10 mouse cellular contexts compared by ENCODE assay signal in the genomic region with DNA sequence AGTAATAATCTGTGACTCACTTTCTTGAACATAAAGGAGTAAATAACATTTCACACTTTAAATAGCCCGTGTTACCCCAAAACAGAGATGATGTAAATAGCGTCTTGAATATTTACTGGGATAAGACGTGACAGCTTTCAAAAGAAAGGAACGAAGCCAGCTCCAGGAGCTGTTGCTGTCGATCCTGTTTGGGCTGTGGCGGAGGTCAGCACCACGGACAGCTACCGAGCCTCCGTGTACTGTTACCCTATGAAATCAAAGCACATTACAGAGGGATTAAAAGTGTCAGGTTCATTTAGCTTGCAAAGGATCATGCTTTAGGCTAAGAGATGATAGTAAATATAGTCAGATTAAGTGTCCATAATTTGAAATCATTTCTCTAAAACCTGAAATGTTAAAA.
A peak's percentile ranks its signal among the peaks of the same experiment; 100 is the strongest.
DNase-seq lines count a peak whose midpoint lies in the region; ATAC-seq and TF ChIP-seq lines count a peak whose summit lies in the region.
"Had no signal": no experiment of that assay in that cellular context is flagged by ENCODE, and none has a peak within 500 bp of the region (broad histone marks: within the 10 kb centered on the region; RNA-seq: fewer than 3 reads in every experiment).

No protein-coding gene starts in this region.

- no peaks in the 10 kb centered on the region for H3K27me3 ChIP-seq in forebrain, embryonic 10.5 days (ENCODE audit: poor library complexity, severe bottlenecking)
- no peaks in the 10 kb centered on the region for H3K27me3 ChIP-seq in forebrain, embryonic 12.5 days
- H3K27me3 ChIP-seq in neural tube, embryonic 11.5 days (ENCODE audit: control insufficient read depth, insufficient read depth, low read length): no peaks in the 10 kb centered on the region

- no peaks in the 10 kb centered on the region for H3K36me3 ChIP-seq in forebrain, embryonic 10.5 days (replicated peaks)
- H3K36me3 ChIP-seq in forebrain, embryonic 12.5 days (replicated peaks): no peaks in the 10 kb centered on the region
- no peaks in the 10 kb centered on the region for H3K36me3 ChIP-seq in neural tube, embryonic 11.5 days (ENCODE audit: control insufficient read depth, insufficient read depth, low read length)
- H3K36me3 ChIP-seq: heart, embryonic 10.5 days had no signal

- DNase-seq in forebrain, embryonic 10.5 days (ENCODE audit: extremely low spot score, low spot score): peak; percentile 48
- peak; percentile 49 for DNase-seq in lung, postnatal 10 days
- no peak for DNase-seq in lung, adult 18-20 months
- DNase-seq in embryo, embryonic 11 days: peak; percentile 74
- DNase-seq in neural tube, embryonic 11.5 days (ENCODE audit: low spot score): peak; percentile 51
- DNase-seq in cerebellum, adult 9-11 months: no peak
- DNase-seq in layer of hippocampus, adult 2 months (ENCODE audit: low spot score in 2 of 2): no peak
- DNase-seq: cerebellum, adult 2 months had no signal

- no peak overlapping the region for H3K4me2 ChIP-seq in forebrain, embryonic 12.5 days
- no peak overlapping the region for H3K4me2 ChIP-seq in neural tube, embryonic 11.5 days (ENCODE audit: low read depth)

- H3K9me3 ChIP-seq in forebrain, embryonic 10.5 days: no peaks in the 10 kb centered on the region
- H3K9me3 ChIP-seq in forebrain, embryonic 12.5 days: no peaks in the 10 kb centered on the region
- no peaks in the 10 kb centered on the region for H3K9me3 ChIP-seq in neural tube, embryonic 11.5 days (ENCODE audit: control insufficient read depth, low read length)
- H3K9me3 ChIP-seq: heart, embryonic 10.5 days had no signal

- no peak overlapping the region for H3K4me3 ChIP-seq in forebrain, embryonic 10.5 days
- no peak overlapping the region for H3K4me3 ChIP-seq in forebrain, embryonic 12.5 days (replicated peaks)
- H3K4me3 ChIP-seq in neural tube, embryonic 11.5 days (ENCODE audit: low read depth, low read length): no peak overlapping the region
- no peak overlapping the region for H3K4me3 ChIP-seq in layer of hippocampus, adult 2 months
- H3K4me3 ChIP-seq: heart, embryonic 10.5 days had no signal

- no peaks in the 10 kb centered on the region for H3K4me1 ChIP-seq in forebrain, embryonic 10.5 days
- H3K4me1 ChIP-seq in forebrain, embryonic 12.5 days: no peaks in the 10 kb centered on the region
- H3K4me1 ChIP-seq in neural tube, embryonic 11.5 days (ENCODE audit: control insufficient read depth, insufficient read depth, low read length): no peaks in the 10 kb centered on the region
- H3K4me1 ChIP-seq: heart, embryonic 10.5 days had no signal

- no peak for TF ChIP-seq CTCF in layer of hippocampus, adult 2 months (conservative IDR thresholded peaks at IDR 0.05)

- no peak for ATAC-seq in forebrain, embryonic 12.5 days (ENCODE audit: low FRiP score)
- no peak for ATAC-seq in neural tube, embryonic 11.5 days (ENCODE audit: insufficient read depth, low FRiP score, low TSS enrichment)

- H3K27ac ChIP-seq in forebrain, embryonic 10.5 days: no peak overlapping the region
- H3K27ac ChIP-seq in forebrain, embryonic 12.5 days: no peak overlapping the region
- no peak overlapping the region for H3K27ac ChIP-seq in neural tube, embryonic 11.5 days (ENCODE audit: low read depth, low read length)
- no peak overlapping the region for H3K27ac ChIP-seq in layer of hippocampus, adult 2 months
- H3K27ac ChIP-seq: heart, embryonic 10.5 days had no signal

- WGBS in forebrain, embryonic 10.5 days: 8% methylated on average over 9 of the region's 9 CpGs
- WGBS in forebrain, embryonic 12.5 days: 9% methylated on average over 9 of the region's 9 CpGs
- 9% methylated on average over 9 of the region's 9 CpGs for WGBS in neural tube, embryonic 11.5 days

- no peak overlapping the region for H3K9ac ChIP-seq in forebrain, embryonic 12.5 days
- H3K9ac ChIP-seq in neural tube, embryonic 11.5 days (ENCODE audit: low read length): no peak overlapping the region

Comparison
In these comparisons a context has a peak if more than half of its experiments do, and no peak if none do; other contexts are left out.
1. DNase-seq: peak in forebrain, embryonic 10.5 days (single experiment), lung, postnatal 10 days (single experiment), embryo, embryonic 11 days (single experiment) and neural tube, embryonic 11.5 days (single experiment); none in lung, adult 18-20 months (0 of 2), cerebellum, adult 9-11 months (single experiment) and layer of hippocampus, adult 2 months (0 of 2).